Mouse (Mus musculus) adrenal gland, adult 18-20 months (tissue): Measurements from ENCODE around the gene Sdhaf2. TPM values are rescaled to one million over a fixed set of nuclear protein-coding genes. Genes with fewer than 3 reads are reported as not detected.

Source experiments
- DNase-seq, 2 experiments: peaks; one replicate each; pipeline ENCODE4 v3.0.0; 2021 to 2022; ENCODE audit warnings: low spot score in 2 of 2
- total RNA-seq, 2 experiments: library from RNA; stranded (reverse); gene quantifications; 1 replicate in 1 of 2; 2 replicates in 1 of 2; pipeline ENCODE4 v1.2.3; 2021

Gene Sdhaf2
- total RNA-seq, 2 experiments from 2014 or later, result 68.5 to 72.4 TPM

DNA sequence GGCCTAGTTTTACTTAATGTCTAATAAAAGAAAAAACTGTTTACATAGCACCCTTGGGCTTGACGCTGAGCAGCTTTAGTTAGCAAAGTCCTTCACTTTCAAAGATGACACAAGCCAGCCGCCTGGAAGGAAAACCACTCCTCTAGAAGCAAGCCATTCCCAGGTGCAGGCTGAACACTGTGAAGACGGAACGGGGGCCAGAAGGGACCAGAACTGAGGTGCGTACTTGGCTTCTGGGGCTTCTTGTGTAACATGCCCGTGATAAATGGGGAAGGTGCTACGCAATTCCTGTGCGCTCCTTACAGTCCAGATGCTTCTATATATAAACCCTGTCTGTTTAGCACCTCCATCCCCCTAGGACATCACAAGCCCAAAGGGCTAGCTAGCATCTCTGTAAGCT, 25.4 kb downstream of the Sdhaf2 start:
- DNase-seq, result no peak

GRCm38 (mm10) chr19:10497512-10498160, 28.3 kb downstream of the Sdhaf2 start:
- no peak for DNase-seq

DNA sequence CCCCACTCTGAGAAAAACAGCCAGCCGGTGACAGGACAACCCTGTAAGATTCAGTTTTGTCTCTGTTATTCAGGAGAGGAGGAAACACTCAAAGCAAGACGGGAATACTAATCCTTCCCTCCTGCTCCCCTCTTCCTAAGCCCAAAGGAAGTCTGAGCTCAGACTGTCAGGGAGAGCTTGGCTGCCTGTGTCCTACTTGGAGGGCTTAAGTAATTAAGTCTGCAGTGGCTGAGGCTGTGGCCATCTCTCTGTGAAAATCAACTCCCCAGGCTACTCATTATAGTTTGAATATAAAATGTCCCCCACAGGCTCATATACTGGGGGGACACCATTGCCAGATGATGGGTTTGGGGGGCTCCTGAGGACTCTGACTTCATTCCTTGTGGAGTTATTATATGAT, 29.0 kb downstream of the Sdhaf2 start:
- DNase-seq, result no peak

DNA sequence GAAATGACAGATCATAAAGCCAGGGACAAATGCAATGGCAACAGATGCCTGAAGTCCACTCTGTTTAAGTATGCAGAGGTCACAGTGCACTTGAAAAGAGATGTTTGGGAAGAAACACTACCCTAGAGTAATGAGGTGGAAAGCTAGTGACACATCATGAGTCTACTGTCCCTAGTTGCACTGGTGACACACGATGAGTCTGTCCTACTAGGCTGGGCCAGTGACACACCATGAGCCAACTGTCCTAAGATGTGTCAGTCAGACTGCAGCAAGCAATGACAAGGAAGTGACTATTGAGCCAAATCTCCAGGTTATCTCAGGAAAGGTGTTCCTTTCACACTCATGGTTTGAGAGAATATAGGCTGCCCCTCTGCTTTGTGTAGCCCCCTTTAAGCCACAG, 30.3 kb downstream of the Sdhaf2 start:
- no peak for DNase-seq

DNA sequence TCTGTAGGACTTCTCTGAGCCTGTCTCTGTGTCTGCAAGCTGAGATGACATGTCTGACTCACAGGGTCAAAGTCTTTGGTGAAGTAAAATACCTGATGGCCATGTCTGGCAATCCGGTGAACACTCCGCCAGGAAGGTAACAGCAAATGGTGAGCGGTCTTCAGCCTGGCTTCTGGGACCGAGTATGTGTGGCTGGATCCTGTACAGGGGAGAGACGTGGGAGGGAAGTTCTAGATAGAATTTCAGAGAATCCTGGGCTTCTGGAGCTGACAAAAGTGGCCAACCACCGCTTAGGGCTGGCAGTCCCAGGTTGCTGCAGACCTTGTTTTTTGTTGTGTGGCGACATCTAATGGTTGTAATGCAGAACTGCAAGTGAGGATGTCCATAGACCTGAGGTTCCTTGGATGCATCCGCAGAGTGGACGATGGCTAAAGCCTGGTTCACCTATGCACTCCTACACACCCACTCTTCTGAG, 39.6 kb downstream of the Sdhaf2 start:
- DNase-seq, result peak in 1 of 2 experiments; percentile 33

DNA sequence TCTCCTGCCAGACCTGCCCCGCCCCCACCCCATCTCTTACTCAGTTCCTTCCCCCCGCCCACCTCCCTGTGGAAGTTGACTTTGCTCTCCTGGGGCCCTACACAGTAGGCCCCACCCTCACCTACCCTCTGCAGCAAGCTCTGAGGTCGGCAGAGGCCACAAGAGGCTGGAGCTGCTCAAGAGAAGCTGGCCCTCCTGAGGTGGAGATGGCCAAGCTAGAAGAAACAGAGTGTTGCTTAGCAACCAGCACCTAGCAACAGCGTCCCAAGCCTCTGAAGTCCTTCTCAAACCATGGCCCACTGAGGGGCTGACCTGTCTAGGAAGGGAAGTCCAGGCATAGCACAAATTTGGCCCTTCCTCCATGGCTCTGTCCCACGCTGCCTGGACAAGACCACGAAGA, 43.2 kb downstream of the Sdhaf2 start, which contains the start of gene Ppp1r32:
Gene Ppp1r32, minus strand, starts transcription at position 226 of the 400 bp plus-strand sequence.
- no peak for DNase-seq

DNA sequence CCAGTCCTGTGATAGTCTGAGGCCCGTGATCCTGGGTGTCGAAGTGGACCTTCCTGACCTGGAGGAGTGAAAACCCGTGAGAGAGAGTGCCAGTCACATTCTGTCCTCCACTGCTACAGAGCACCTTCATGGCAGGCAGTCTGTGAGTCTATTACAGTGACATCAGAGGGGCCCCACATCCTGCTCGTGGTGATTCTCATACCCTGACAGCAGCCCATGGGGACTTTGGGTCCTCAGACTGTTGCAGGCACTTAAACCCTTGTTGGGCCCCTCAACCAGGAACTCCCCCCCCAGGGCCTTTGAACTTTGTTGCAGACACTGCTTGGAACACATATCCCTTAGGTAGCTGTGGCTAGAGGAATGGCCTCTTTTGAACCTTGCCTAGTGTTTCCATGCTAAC, 46.4 kb downstream of the Sdhaf2 start:
- DNase-seq, result no peak

DNA sequence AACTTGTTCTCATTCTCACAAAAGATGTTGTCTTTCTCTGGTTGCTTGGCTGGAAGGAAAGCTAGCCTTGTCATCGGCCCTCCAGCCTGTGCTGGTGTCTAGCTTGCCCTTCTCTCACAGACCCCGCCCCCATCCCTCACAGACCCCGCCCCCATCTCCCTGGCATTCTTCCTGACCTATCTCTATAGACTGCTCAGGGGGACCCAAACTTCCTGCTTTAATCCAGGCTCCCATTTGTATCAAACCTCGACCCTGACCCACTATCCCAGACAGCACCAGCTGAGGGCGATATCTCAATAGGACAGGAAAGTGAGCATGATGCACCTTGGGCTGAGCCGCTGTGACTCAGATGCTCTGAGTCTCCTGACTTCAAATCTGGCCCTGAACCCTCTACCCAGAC, 52.2 kb downstream of the Sdhaf2 start:
- no peak for DNase-seq

GRCm38 (mm10) chr19:10472958-10473357, 53.0 kb downstream of the Sdhaf2 start:
- no peak for DNase-seq

DNA sequence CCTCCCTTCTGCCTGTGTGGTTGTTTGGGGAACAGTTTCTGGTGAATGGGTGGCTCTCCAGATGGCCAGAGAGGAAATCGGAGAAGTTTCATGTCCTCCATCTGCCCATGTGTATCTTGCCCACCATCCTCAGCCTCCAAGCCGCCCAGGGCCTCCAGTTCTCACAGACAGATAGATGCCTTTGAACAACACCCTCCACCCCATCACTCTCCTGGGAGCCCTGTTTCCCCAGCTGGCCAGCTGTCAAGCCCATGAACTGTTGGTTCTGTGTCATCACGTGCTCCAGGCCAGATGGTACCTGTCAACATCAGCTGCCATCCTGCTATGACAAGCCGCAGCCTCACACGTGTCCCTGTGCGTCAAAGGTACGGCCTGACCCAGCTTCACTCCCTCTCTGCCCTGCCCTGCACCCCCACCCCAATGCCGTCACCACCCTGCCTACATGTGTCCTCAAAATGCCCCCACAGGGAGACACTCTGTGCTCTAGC, 56.7 kb downstream of the Sdhaf2 start:
- DNase-seq, result no peak

DNA sequence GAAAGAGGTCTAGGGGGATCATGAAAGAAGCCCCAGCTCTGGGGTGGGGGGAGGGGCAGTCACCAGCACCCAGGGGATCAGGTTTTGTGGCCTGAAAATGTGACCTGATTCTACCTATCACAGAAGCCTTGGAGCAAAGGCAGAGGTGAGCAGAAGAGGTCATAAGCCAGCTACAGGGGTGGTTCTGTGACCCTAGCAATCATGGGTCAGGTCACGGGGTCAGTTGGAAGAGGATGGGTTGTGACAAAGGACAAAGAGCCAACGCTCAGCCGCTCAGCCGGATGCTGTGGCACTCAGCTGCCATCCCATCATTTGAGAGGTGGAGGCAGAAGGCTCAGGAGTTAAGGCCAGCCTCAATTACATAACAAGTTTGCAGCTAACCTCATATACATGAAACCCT, 61.5 kb downstream of the Sdhaf2 start:
- no peak for DNase-seq

GRCm38 (mm10) chr19:10461584-10461983, 64.4 kb downstream of the Sdhaf2 start:
- DNase-seq, result no peak

GRCm38 (mm10) chr19:10459907-10460306, 66.0 kb downstream of the Sdhaf2 start:
- no peak for DNase-seq

GRCm38 (mm10) chr19:10458096-10458495, 67.8 kb downstream of the Sdhaf2 start:
- peak in 1 of 2 experiments; percentile 32 for DNase-seq

- DNase-seq, result peak; percentile 54 to 58
Observed at GRCm38 (mm10) chr19:10457484-10457800, 68.5 kb downstream of the Sdhaf2 start.

DNA sequence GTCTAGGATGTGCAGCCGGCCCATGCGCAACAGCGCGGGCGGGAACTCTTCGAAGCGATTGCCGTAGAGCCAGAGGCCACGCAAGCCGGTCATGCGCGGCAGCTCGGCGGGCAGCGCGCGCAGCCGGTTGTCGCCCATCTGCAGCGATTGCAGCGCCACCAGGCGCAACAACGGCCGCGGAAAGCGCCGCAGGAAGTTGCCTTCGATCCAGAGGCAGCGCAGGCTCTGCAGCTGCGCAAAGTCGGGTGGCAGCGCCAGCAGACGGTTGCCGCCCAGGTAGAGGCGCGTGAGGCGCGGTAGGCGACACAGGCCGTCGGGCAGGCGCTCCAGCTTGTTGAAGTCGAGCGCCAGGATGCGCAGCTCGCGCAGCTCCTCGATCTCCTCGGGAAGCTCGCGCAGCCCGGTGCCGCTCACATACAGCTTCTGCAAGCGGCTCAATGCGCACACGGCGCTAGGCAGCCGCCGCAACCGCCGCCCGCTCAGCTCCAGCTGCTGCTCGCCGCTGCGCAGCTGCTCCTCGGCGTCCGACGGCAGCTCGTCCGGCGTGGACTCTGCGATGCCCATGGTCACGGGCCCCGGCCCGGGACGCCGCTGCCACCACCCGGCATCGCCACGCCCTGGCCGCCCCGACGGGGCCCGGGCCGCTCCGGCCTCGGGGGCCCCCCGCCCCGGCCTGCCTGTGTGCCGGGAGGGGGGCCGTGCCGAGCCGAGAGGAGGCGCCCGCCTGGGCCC, 69.0 kb downstream of the Sdhaf2 start, which contains the start of gene Lrrc10b:
Gene Lrrc10b, minus strand, starts transcription at position 722 of the 732 bp plus-strand sequence.
- peak; percentile 39 to 40 for DNase-seq

DNA sequence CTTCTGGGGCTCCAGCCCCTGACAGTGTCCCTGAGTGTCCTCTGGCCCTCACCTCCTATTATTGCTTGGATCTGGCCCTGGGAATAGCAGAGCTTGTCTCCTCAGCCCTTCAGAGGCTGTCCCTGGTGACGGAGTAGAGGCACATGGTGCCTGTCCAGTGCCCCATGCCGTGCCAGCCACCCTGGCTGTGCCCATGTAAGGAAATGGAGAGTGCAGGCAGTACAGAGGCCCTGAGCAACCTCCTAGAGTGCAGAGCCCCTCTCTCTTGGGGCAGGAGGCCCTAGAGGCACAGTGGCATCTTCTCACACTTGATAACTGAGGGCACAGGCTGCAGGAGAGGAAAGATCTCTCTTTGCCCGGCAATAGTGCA, 70.5 kb downstream of the Sdhaf2 start:
- DNase-seq, result no peak

- DNase-seq, result no peak
Observed at GRCm38 (mm10) chr19:10454718-10455436, 71.1 kb downstream of the Sdhaf2 start.
